Mouse (Mus musculus): ENCODE data around the gene Abi1.

GRCm38 (mm10) chr2:23041457-23041856 lies 1.4 kb upstream of the Abi1 start:
- TF ChIP-seq CTCF (IDR thresholded peaks at IDR 0.05; ENCODE audit: low read depth, low read length) (no peak), EP300 (IDR thresholded peaks at IDR 0.05; ENCODE audit: insufficient read depth, low read depth, low read length) (no peak), POLR2A (IDR thresholded peaks at IDR 0.05; ENCODE audit: insufficient read depth, low read length) (no peak)

Measured in ES-Bruce4 (cell line).